Mouse (Mus musculus) forebrain, postnatal 0 days (tissue): ENCODE measurements at regions not wholly inside any gene's neighbourhood (a gene's known extent, or its start where the extent isn't known, plus 50 kb on each side); places are given as distances from the start of the nearest gene placed in this dataset.

Experiments used
- ATAC-seq: fragments of 200-750 bp; cut with Nextera tagmentation; 2 replicates; pipeline ENCODE4 v1.8.0; 2017; ENCODE audit warnings: mild to moderate bottlenecking, moderate library complexity
- DNase-seq: peaks from one replicate; pipeline ENCODE4 v3.0.0-alpha.2; 2015
- H3K27ac ChIP-seq: fragments of 300-500 bp; sonication (generic); 2 replicates; pipeline ENCODE4 v1.5.1; 2014; ENCODE audit warnings: low read depth, mild to moderate bottlenecking, antibody characterized with exemption, low read length, moderate library complexity, mixed read lengths
- H3K27me3 ChIP-seq: fragments of 300-500 bp; sonication (generic); 2 replicates; pipeline ENCODE4 v1.6.1; 2014; ENCODE audit warnings: mild to moderate bottlenecking, low read length, mixed read lengths; ENCODE audit not compliant: insufficient read depth
- H3K36me3 ChIP-seq: fragments of 300-500 bp; sonication (generic); 2 replicates; pipeline ENCODE4 v1.6.1; 2014; ENCODE audit warnings: mild to moderate bottlenecking, moderate library complexity; ENCODE audit not compliant: insufficient read depth
- H3K4me1 ChIP-seq: fragments of 300-500 bp; sonication (generic); 2 replicates; pipeline ENCODE4 v1.6.1; 2014; ENCODE audit warnings: antibody characterized with exemption; ENCODE audit not compliant: insufficient read depth
- H3K4me2 ChIP-seq: fragments of 300-500 bp; sonication (generic); 2 replicates; pipeline ENCODE4 v1.6.1; 2014; ENCODE audit warnings: low read depth, mild to moderate bottlenecking, moderate library complexity
- H3K4me3 ChIP-seq: fragments of 300-500 bp; sonication (generic); 2 replicates; pipeline ENCODE4 v1.5.1; 2014; ENCODE audit warnings: low read depth, low read length, mixed read lengths
- H3K9ac ChIP-seq: fragments of 300-500 bp; sonication (generic); 2 replicates; pipeline ENCODE4 v1.6.1; 2014; ENCODE audit warnings: mild to moderate bottlenecking
- H3K9me3 ChIP-seq: fragments of 300-500 bp; sonication (generic); 2 replicates; pipeline ENCODE4 v1.6.1; 2016; ENCODE audit warnings: low read length
- CTCF ChIP-seq: sonication (generic); IDR thresholded peaks from 2 replicates; pipeline ENCODE4 v1.5.1; 2016; ENCODE audit warnings: antibody characterized with exemption, control low read depth, low read depth
- WGBS: fragments of 180-500 bp; shearing (Covaris S2); extraction: QIAGEN DNeasy Blood & Tissue Kit; methylation state at CpG from one replicate; pipeline ENCODE4 v1.1.7; 2014; 5-methylcytosine and 5-hydroxymethylcytosine counted together

GRCm38 (mm10) chr10:118046831-118047230 is 94.8 kb upstream of the Mdm1 start:
- no peak for ATAC-seq
- Histone ChIP-seq H3K9me3 (no peaks in the 10 kb centered on the region), H3K4me2 (no peak overlapping the region), H3K27me3 (no peaks in the 10 kb centered on the region), H3K4me1 (no peaks in the 10 kb centered on the region), H3K36me3 (no peaks in the 10 kb centered on the region), H3K27ac (no peak overlapping the region), H3K9ac (no peak overlapping the region), H3K4me3 (no peak overlapping the region)
- DNase-seq: no peak
- no peak for TF ChIP-seq CTCF
- WGBS: 86% methylated on average over 1 of the region's 1 CpGs

- no peaks in the 10 kb centered on the region for H3K4me1 ChIP-seq
- DNase-seq: no peak
- H3K4me2 ChIP-seq: no peak overlapping the region
- WGBS: 74% methylated on average over 10 of the region's 10 CpGs
- H3K27ac ChIP-seq: no peak overlapping the region
- peak; percentile 12; the same call in 1 of the 2 replicates for ATAC-seq
- no peaks in the 10 kb centered on the region for H3K27me3 ChIP-seq
- no peak for TF ChIP-seq CTCF
- no peaks in the 10 kb centered on the region for H3K36me3 ChIP-seq
- no peaks in the 10 kb centered on the region for H3K9me3 ChIP-seq
- H3K9ac ChIP-seq: no peak overlapping the region
- no peak overlapping the region for H3K4me3 ChIP-seq
These were observed 92.3 kb upstream of the Mdm1 start for GRCm38 (mm10) chr10:118049330-118049729.

GRCm38 (mm10) chr10:118050152-118050641 is 91.4 kb upstream of the Mdm1 start:
- Histone ChIP-seq H3K27me3 (no peaks in the 10 kb centered on the region), H3K4me3 (no peak overlapping the region)

DNA sequence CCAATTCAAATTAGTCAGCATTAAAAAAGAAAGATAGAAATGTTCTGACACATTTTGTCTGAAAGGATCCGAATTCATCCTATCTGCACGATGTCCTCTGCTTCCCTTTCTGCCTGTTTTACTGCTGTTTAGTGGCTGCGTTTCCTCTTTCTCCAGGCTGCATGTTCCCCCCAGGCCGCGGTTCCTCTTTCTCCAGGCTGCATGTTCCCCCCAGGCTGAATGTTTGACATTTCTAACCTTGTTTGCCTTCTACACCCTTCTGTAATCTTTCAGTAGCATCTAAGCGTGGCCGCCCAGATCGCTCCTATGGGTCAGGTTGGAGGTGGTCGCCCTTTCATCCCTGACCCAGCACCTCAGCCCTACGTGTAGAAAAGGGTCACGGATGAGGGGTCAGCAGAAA is 89.6 kb upstream of the Mdm1 start:
- Histone ChIP-seq H3K4me1 (peaks cover 3% of the 10 kb centered on the region; the same call in 1 of the 2 replicates), H3K4me2 (no peak overlapping the region), H3K36me3 (no peaks in the 10 kb centered on the region), H3K4me3 (no peak overlapping the region), H3K9ac (no peak overlapping the region), H3K27me3 (no peaks in the 10 kb centered on the region), H3K27ac (no peak overlapping the region), H3K9me3 (no peaks in the 10 kb centered on the region)
- 91% methylated on average over 11 of the region's 11 CpGs for WGBS
- no peak for TF ChIP-seq CTCF
- ATAC-seq: no peak
- DNase-seq: no peak

More at GRCm38 (mm10) chr10:118050152-118050641, 91.4 kb upstream of the Mdm1 start:
- no peak for TF ChIP-seq CTCF
- DNase-seq (no peak), ATAC-seq (no peak)
- no peaks in the 10 kb centered on the region for H3K9me3 ChIP-seq
- H3K4me1 ChIP-seq: no peaks in the 10 kb centered on the region
- no peaks in the 10 kb centered on the region for H3K36me3 ChIP-seq
- no peak overlapping the region for H3K27ac ChIP-seq
- H3K4me2 ChIP-seq: no peak overlapping the region
- WGBS: 92% methylated on average over 5 of the region's 5 CpGs
- no peak overlapping the region for H3K9ac ChIP-seq

DNA sequence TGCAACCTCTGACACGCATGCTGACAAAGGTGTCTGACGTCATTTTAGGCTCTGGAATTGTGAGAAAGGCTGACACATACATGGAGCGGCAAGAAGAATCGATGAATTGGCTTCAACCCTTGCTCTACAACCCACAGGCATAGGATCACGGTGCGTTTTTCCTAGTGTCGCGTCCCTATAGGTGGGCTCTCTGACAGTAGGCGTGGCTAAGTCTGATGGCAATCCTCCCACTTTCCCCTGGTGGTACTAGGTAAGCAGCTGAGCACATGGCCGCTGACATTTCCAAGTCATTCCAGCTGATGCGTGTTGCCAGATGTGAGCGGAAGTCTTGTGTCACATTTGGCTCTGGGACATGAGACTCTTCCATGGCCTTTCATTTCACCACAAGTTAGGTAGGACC is 89.1 kb upstream of the Mdm1 start:
- no peak for ATAC-seq
- WGBS: 84% methylated on average over 12 of the region's 12 CpGs
- Histone ChIP-seq H3K36me3 (no peaks in the 10 kb centered on the region), H3K4me2 (no peak overlapping the region), H3K4me3 (no peak overlapping the region), H3K27ac (no peak overlapping the region), H3K27me3 (no peaks in the 10 kb centered on the region), H3K9ac (no peak overlapping the region), H3K9me3 (no peaks in the 10 kb centered on the region), H3K4me1 (peaks cover 5% of the 10 kb centered on the region; the same call in 1 of the 2 replicates)
- TF ChIP-seq CTCF: no peak
- no peak for DNase-seq

DNA sequence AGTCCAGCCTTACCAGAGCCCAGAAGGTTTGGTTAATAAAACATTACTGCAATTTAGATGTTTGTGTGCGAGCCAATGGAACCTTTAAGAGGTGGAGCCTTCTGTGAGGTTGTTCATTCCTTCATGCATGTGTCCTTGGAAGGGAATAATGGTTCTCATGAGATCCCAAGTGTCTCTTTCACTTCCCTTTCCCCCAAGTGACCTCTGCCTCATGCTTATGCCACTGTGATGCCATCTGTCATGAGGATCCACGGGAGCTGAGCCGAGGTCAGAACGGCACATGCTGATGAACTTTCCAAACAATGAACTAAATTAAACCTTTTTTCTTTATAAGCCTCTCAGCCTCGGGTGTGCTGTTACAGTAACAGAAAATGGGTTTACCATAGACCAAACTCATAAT is 88.6 kb upstream of the Mdm1 start:
- WGBS: 90% methylated on average over 5 of the region's 5 CpGs
- ATAC-seq: no peak
- no peak for DNase-seq
- no peak for TF ChIP-seq CTCF
- Histone ChIP-seq H3K4me3 (no peak overlapping the region), H3K27me3 (no peaks in the 10 kb centered on the region), H3K9ac (no peak overlapping the region), H3K9me3 (no peaks in the 10 kb centered on the region), H3K27ac (no peak overlapping the region), H3K4me1 (peaks cover 8% of the 10 kb centered on the region), H3K36me3 (no peaks in the 10 kb centered on the region), H3K4me2 (no peak overlapping the region)

DNA sequence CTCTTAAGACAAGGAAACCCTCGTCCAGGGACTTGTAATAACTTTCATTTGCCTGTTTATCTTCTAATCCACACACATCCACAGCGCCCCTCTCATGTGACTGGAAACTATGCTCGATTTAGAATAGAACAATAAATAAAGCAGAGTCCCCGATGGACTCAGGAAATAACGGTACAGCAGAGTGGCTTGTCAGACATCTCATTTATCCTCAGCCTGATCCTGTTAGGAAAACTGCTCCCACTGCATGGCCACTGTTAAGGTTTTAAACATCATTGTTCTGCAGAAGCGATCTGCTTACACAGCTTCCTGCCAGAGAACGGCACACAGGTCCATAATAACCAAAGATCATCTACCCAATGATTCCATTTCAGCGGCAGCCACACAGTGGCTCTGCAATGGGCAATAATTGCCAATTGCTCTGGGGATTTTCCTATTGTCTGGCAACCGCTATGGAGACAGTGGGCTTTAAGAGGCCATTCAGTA is 84.8 kb upstream of the Mdm1 start:
- ATAC-seq (no peak; the same call in 1 of the 2 replicates), DNase-seq (peak; percentile 16)
- H3K4me2 ChIP-seq: peak overlapping the region; percentile 27
- WGBS: 17% methylated on average over 9 of the region's 9 CpGs
- no peaks in the 10 kb centered on the region for H3K9me3 ChIP-seq
- TF ChIP-seq CTCF: no peak
- H3K9ac ChIP-seq: no peak overlapping the region
- H3K4me3 ChIP-seq: peak overlapping the region; percentile 3
- no peak overlapping the region for H3K27ac ChIP-seq
- H3K27me3 ChIP-seq: no peaks in the 10 kb centered on the region
- peaks cover 8% of the 10 kb centered on the region for H3K4me1 ChIP-seq
- no peaks in the 10 kb centered on the region for H3K36me3 ChIP-seq
